Mouse (Mus musculus): ENCODE data around the gene Pik3cb. TPM values are rescaled to one million over a fixed set of nuclear protein-coding genes. Genes with fewer than 3 reads are reported as not detected.

Pik3cb gene
- polyA plus RNA-seq, 1 experiment from 2014 or later = 1.3 TPM

DNA sequence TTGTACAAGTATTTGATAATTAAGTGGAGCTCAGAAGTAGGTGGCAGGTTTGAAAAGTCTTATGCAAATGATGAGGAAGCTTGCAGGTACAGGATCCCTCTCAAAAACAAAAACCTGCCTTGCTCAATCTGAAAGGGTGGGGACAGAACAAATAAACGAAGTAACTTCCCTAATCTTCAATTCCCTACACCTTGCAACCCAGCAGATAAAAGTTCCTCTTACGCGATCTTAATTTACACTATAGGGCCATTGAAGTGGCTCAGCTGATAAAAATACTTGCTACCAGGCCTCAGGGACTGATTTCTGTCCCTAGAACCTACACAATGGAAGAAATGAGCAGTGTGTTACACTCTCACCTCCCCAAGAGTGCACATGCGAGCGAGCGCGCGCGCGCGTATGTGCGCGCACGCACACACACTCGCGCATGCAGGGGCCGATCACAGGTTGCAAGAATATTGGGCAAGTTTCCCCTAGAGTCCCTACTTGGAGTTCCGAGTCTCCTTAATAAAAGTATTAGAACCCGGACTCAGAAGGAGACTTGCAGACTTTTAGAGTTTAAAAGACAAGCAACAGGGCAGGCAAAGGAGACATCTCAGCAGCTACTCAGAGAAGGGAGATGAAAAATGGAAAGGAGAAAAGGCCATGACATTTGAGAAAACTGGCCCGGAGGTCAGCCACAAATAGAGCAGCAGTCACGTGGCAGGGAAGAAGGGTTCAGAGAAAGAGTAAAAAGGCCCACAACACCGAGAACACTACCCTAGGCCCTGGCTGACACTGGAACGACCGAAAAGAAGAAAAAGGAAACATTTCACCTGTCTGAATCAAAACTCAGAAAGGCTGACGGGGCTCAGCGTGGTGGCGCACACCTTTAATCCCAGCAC, 6.7 kb upstream of the Pik3cb start:
- Histone ChIP-seq H3K9ac (replicated peaks) (no peak overlapping the region), H3K4me2 (no peak overlapping the region), H3K9me3 (no peaks in the 10 kb centered on the region), H3K4me3 (replicated peaks) (no peak overlapping the region), H3K27me3 (peaks cover 5% of the 10 kb centered on the region), H3K4me1 (replicated peaks) (no peaks in the 10 kb centered on the region), H3K27ac (no peak overlapping the region), H3K36me3 (no peaks in the 10 kb centered on the region)
- WGBS = 83% methylated on average over 27 of the region's 27 CpGs
- ATAC-seq (ENCODE audit: insufficient number of reproducible peaks, insufficient read depth, low FRiP score, low TSS enrichment, low read depth) = no peak

DNA sequence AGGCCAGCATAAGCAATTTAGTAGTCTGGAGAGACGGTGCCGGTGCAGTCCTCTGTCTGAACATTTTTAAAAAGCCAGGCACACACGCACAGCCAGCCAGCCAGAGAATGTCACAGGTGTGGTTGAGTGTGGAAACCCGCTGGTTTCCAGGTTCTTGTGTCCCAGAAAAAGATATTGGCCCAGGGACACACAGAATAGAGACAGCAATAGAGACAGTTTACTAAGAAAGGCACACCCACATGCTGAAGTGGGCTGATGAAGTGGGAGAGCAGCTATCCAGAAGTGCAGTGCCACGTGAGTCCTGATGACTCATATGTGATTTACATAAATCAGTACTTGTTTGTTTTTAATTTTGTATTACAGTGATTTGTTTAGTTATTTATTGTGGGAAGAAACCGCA, 5.3 kb upstream of the Pik3cb start:
- H3K4me1 ChIP-seq (replicated peaks) = no peaks in the 10 kb centered on the region
- H3K36me3 ChIP-seq = no peaks in the 10 kb centered on the region
- H3K9ac ChIP-seq (replicated peaks) = no peak overlapping the region
- H3K27me3 ChIP-seq = peaks cover 16% of the 10 kb centered on the region
- 54% methylated on average over 6 of the region's 6 CpGs for WGBS
- no peak overlapping the region for H3K27ac ChIP-seq
- H3K9me3 ChIP-seq = no peaks in the 10 kb centered on the region
- ATAC-seq (ENCODE audit: insufficient number of reproducible peaks, insufficient read depth, low FRiP score, low TSS enrichment, low read depth) = no peak
- no peak overlapping the region for H3K4me3 ChIP-seq (replicated peaks)
- H3K4me2 ChIP-seq = no peak overlapping the region

DNA sequence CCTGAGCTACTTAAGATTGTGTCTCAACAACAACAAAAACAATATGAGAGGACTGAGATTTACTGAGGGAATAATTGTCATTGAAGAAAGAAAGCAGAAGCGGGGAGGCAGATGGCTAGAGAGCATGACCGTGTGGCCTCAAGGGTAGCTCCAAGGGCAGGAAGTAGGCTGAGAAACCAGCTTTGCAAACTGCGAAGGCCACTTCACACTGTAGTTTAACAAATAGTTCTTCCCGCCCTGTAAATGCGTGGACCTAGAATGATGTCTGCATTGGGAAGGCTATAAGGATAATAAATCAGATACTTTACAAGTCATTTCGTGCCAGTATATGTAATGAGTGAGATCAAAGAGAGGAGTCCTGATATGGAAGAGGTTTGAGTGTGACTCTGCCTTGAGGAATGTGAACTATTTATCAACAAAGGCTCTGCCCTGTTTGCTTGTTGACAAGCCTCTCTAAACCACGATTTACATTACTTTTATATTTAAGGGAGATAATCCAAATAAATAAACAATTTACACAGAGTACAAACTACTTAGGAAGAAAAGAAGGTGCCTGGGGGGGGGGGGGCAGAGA, 4.1 kb upstream of the Pik3cb start:
- no peak overlapping the region for H3K9ac ChIP-seq (replicated peaks)
- WGBS = 30% methylated on average over 7 of the region's 7 CpGs
- peaks cover 16% of the 10 kb centered on the region for H3K27me3 ChIP-seq
- no peaks in the 10 kb centered on the region for H3K9me3 ChIP-seq
- no peak overlapping the region for H3K4me2 ChIP-seq
- no peak for ATAC-seq (ENCODE audit: insufficient number of reproducible peaks, insufficient read depth, low FRiP score, low TSS enrichment, low read depth)
- no peak overlapping the region for H3K4me3 ChIP-seq (replicated peaks)
- no peaks in the 10 kb centered on the region for H3K36me3 ChIP-seq
- H3K27ac ChIP-seq = no peak overlapping the region
- H3K4me1 ChIP-seq (replicated peaks) = no peaks in the 10 kb centered on the region

DNA sequence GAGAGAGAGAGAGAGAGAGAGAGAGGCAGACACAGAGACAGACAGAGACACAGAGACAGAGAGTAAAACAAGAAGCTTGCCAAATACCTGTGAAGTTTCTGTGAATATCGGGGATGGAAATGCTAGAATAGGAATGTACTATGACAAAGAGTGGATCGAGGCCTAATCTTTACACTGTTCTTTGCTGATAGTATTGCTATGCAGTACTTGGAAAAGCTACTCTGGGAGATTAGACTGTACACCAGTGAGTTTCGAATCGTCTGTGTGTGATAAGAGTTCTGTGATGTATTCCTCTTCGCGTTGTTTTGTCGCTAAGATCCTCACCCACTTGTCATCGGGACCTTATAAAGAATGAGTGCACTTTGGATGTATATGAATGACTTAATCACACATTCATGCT, 1.2 kb upstream of the Pik3cb start:
- WGBS = 86% methylated on average over 8 of the region's 8 CpGs
- Histone ChIP-seq H3K4me3 (replicated peaks) (no peak overlapping the region), H3K9ac (replicated peaks) (no peak overlapping the region), H3K4me2 (no peak overlapping the region), H3K27me3 (peaks cover 23% of the 10 kb centered on the region), H3K36me3 (no peaks in the 10 kb centered on the region), H3K4me1 (replicated peaks) (peaks cover 6% of the 10 kb centered on the region; the same call in 1 of the 2 replicates), H3K9me3 (no peaks in the 10 kb centered on the region), H3K27ac (no peak overlapping the region)
- no peak for ATAC-seq (ENCODE audit: insufficient number of reproducible peaks, insufficient read depth, low FRiP score, low TSS enrichment, low read depth)

DNA sequence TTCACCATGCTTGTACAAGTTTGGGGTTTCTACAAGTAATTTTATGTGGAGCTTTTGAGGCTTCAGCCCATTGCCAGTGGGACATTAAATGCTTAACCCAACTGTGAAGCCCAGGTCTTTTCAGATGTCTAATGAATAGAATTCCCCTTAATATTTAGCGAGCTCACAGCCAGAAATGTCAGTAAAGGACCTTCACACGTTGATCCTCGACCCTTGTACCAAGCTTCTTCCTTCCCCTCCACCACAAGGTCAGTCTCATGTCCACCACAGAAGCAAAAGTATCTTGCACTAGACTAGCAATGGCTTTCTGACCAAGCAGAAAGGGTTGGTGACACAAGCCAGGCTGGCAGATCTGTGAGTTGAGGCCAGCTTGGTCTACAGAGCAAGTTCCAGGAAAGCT, 750 bp upstream of the Pik3cb start:
- Histone ChIP-seq H3K27ac (no peak overlapping the region), H3K4me1 (replicated peaks) (peaks cover 6% of the 10 kb centered on the region; the same call in 1 of the 2 replicates), H3K36me3 (no peaks in the 10 kb centered on the region), H3K9ac (replicated peaks) (no peak overlapping the region), H3K4me2 (peak overlapping the region; percentile 79; the same call in 1 of the 2 replicates), H3K9me3 (no peaks in the 10 kb centered on the region), H3K27me3 (peaks cover 23% of the 10 kb centered on the region), H3K4me3 (replicated peaks) (no peak overlapping the region)
- ATAC-seq (ENCODE audit: insufficient number of reproducible peaks, insufficient read depth, low FRiP score, low TSS enrichment, low read depth) = no peak
- 56% methylated on average over 3 of the region's 3 CpGs for WGBS

DNA sequence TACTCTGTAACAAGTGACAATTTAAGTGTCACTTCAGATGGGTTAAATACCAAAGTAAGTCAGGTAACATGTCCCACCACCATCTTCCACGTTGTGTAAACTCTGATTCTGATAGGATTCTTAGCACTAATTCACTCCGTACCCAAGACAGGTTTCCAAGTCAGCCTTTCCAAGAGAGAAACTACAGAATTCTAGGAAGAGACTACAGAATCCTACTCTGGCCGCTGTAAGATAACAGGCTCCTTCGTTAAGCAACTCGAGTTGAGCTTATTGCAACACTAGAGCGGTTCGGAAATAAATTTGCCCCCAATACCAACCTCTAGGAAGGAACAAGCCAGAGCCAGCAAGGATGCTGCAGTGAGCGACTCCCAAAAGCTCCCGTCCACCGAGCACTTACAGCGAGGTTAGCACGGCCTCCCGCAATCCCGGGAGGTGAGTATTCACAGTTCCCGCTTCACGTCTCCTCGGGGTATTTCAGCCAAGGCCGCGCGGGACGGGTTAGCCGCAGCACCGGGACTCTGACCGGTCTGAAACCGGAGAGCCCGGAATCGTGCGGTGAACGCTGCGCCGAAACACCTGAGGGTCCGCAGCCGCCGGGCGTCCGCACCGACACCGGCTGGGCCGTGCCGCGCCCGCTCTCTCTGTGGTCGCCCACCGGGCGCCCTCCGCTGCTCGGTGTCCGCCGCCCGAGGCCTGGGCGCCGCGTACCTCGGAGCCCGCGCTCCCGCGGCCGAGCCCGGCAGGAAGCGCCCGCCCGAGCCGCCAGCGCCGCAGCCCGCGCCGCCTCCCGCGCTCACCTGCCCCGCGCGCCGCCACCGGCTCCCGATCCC, 1.0 kb downstream of the Pik3cb start:
- peak overlapping the region; percentile 79 for H3K4me2 ChIP-seq
- H3K9me3 ChIP-seq = no peaks in the 10 kb centered on the region
- H3K4me3 ChIP-seq (replicated peaks) = peak overlapping the region; percentile 79
- peak; percentile 81 for ATAC-seq (ENCODE audit: insufficient number of reproducible peaks, insufficient read depth, low FRiP score, low TSS enrichment, low read depth)
- H3K36me3 ChIP-seq = no peaks in the 10 kb centered on the region
- WGBS = under 1% methylated on average over 71 of the region's 77 CpGs
- peak overlapping the region; percentile 35; the same call in 1 of the 2 replicates for H3K27ac ChIP-seq
- H3K9ac ChIP-seq (replicated peaks) = peak overlapping the region; percentile 75
- peaks cover 23% of the 10 kb centered on the region for H3K27me3 ChIP-seq
- H3K4me1 ChIP-seq (replicated peaks) = peaks cover 6% of the 10 kb centered on the region; the same call in 1 of the 2 replicates

DNA sequence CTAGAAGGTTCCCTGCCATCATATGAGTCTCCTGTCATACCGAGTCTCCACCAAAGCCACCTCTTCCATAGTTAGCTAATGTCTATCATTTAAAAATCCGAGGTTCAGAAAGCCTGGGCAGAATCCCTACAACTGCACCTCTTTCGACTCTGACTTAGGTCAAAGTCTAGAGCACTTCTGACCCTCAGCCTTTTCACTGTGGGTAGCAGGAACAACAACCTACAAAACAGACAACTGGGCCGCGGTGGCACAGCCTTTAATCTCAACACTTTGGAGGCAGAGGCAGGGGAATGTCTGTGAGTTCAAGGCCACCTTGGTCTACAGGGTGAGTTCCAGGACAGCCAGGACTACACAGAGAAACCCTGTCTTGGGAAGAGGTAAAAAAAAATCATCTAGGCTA, 3.1 kb downstream of the Pik3cb start:
- no peak overlapping the region for H3K4me2 ChIP-seq
- 84% methylated on average over 5 of the region's 5 CpGs for WGBS
- peaks cover 20% of the 10 kb centered on the region for H3K27me3 ChIP-seq
- H3K36me3 ChIP-seq = no peaks in the 10 kb centered on the region
- no peak overlapping the region for H3K27ac ChIP-seq
- no peak overlapping the region for H3K9ac ChIP-seq (replicated peaks)
- H3K4me3 ChIP-seq (replicated peaks) = no peak overlapping the region
- peaks cover 6% of the 10 kb centered on the region for H3K4me1 ChIP-seq (replicated peaks)
- no peak for ATAC-seq (ENCODE audit: insufficient number of reproducible peaks, insufficient read depth, low FRiP score, low TSS enrichment, low read depth)
- H3K9me3 ChIP-seq = no peaks in the 10 kb centered on the region

DNA sequence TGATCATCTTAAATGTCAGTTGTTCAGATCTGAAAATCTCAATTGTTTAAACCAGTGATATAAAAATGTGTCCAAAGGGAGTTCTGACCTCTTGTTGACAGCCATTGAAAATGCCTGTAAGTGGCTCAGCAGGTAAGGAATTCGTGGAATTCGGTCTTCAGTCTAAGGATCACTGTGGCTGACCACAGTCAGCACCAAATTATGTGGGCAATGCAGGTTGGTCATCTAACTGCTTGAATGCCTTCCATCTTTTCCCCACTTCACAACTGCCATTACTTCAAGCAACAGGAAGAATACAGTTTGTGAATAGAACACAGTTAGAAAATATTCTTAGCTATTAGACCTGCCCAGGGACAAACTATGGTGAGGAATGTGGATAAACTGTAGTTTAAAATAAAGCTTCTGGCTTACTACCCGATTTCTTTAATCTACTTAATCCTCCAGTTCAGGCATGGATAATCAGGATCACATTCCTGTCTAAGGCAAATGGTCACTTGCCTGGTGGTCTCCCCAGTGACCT, 8.4 kb downstream of the Pik3cb start:
- Histone ChIP-seq H3K36me3 (no peaks in the 10 kb centered on the region), H3K27me3 (no peaks in the 10 kb centered on the region), H3K9me3 (no peaks in the 10 kb centered on the region), H3K4me2 (no peak overlapping the region), H3K4me3 (replicated peaks) (no peak overlapping the region), H3K9ac (replicated peaks) (no peak overlapping the region), H3K4me1 (replicated peaks) (no peaks in the 10 kb centered on the region; the same call in 1 of the 2 replicates), H3K27ac (no peak overlapping the region)
- no peak for ATAC-seq (ENCODE audit: insufficient number of reproducible peaks, insufficient read depth, low FRiP score, low TSS enrichment, low read depth)
- 43% methylated on average over 3 of the region's 3 CpGs for WGBS

DNA sequence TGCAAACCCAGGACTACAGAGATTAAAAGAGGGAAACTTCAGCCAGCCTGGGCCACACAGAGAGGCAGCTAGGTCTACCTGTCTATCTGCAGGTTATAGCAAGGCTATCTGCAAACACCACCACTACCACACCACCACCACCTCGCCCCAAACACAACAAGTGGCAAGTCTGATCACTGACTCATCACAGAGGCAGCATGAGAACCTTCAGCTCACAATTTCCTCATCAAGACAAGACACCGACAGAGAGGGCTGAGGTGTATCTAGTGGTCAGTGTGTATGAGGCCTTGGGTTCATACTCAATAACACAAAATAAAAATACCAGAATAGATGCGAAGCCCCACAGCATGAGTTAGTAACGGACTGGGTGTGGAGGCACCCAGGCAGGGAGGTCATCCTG, 9.3 kb downstream of the Pik3cb start:
- Histone ChIP-seq H3K27ac (no peak overlapping the region), H3K4me3 (replicated peaks) (no peak overlapping the region), H3K9ac (replicated peaks) (no peak overlapping the region), H3K4me2 (no peak overlapping the region), H3K36me3 (no peaks in the 10 kb centered on the region), H3K9me3 (no peaks in the 10 kb centered on the region), H3K27me3 (no peaks in the 10 kb centered on the region), H3K4me1 (replicated peaks) (no peaks in the 10 kb centered on the region; the same call in 1 of the 2 replicates)
- no peak for ATAC-seq (ENCODE audit: insufficient number of reproducible peaks, insufficient read depth, low FRiP score, low TSS enrichment, low read depth)
- 85% methylated on average over 4 of the region's 4 CpGs for WGBS

DNA sequence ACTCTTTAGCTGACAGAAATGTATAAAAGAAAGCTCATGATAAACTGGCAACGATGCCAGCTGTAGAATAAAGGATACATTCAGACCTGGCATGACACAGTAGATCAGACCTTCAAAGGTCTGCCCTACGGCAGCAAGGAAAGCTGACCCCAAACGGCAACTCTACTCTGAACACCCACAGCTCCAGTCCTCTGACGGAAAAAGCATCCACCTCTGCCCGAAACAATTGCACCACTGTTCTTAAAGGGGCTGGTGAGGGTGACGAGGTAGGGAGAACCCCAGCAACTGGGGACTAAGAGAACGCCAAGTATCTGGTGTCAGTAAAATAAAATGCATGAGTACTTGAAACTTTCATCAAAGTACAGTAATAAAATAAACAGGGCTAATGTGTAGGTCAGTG, 12.8 kb downstream of the Pik3cb start:
- 64% methylated on average over 7 of the region's 7 CpGs for WGBS
- Histone ChIP-seq H3K9ac (replicated peaks) (no peak overlapping the region), H3K27me3 (no peaks in the 10 kb centered on the region), H3K9me3 (no peaks in the 10 kb centered on the region), H3K4me2 (no peak overlapping the region), H3K27ac (0 out of 2 replicates have a peak overlapping the region, but pooled peaks have one; percentile 19), H3K4me3 (replicated peaks) (no peak overlapping the region), H3K36me3 (no peaks in the 10 kb centered on the region), H3K4me1 (replicated peaks) (no peaks in the 10 kb centered on the region; the same call in 1 of the 2 replicates)
- ATAC-seq (ENCODE audit: insufficient number of reproducible peaks, insufficient read depth, low FRiP score, low TSS enrichment, low read depth) = no peak

DNA sequence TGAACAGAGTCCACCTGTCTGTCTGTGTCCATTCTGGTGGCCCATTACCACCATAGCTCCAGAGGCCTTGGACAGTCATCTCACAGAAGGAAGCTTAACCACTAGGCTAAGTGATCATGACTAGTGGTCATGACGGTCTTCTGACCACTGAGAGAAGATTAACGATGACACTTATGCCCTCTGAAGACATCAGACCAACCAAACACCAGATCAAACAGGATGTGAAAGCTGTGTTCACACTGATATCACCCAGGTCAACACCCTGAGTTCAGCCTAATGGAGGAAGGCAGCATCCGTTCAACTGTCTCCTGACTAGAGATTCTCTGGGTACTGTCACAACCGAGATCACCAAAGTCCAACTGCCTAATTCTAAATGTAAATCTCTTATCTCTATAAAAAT, 17.7 kb downstream of the Pik3cb start:
- Histone ChIP-seq H3K9ac (replicated peaks) (no peak overlapping the region), H3K4me3 (replicated peaks) (no peak overlapping the region), H3K27ac (no peak overlapping the region), H3K9me3 (no peaks in the 10 kb centered on the region), H3K27me3 (no peaks in the 10 kb centered on the region), H3K36me3 (no peaks in the 10 kb centered on the region), H3K4me2 (no peak overlapping the region), H3K4me1 (replicated peaks) (no peaks in the 10 kb centered on the region)
- no peak for ATAC-seq (ENCODE audit: insufficient number of reproducible peaks, insufficient read depth, low FRiP score, low TSS enrichment, low read depth)
- WGBS = 62% methylated on average over 4 of the region's 4 CpGs

Measured in limb, embryonic 12.5 days (tissue).